Mouse (Mus musculus): ENCODE measurements around the gene Zfp976.
"Not testable (repeated sequence)": the region's sequence is repeated elsewhere in the genome, so short reads cannot be mapped to it uniquely, and the experiment has no call there.

- TF ChIP-seq CTCF (IDR thresholded peaks at IDR 0.05; ENCODE audit: insufficient read depth, low read length); POLR2A (IDR thresholded peaks at IDR 0.05; ENCODE audit: borderline replicate concordance, extremely low read depth, low read depth, low read length): not testable (repeated sequence)
These were observed 37.7 kb upstream of the Zfp976 start for GRCm38 (mm10) chr7:42680081-42680480.

All from lung, adult 2 months (tissue).